11 mouse cellular contexts compared by ENCODE assay signal in genomic region chr5:125253448-125253847, GRCm38 (mm10).
"Had no signal": no experiment of that assay in that cellular context is flagged by ENCODE, and none has a peak within 500 bp of the region (broad histone marks: within the 10 kb centered on the region; RNA-seq: fewer than 3 reads in every experiment).

No protein-coding gene starts in this region.

- H3K4me3 ChIP-seq: midbrain, embryonic 10.5 days; midbrain, embryonic 12.5 days; neural tube, embryonic 12.5 days had no signal

- H3K27ac ChIP-seq: liver, embryonic 14.5 days; midbrain, embryonic 12.5 days; neural tube, embryonic 12.5 days had no signal

- H3K36me3 ChIP-seq: midbrain, embryonic 10.5 days; midbrain, embryonic 12.5 days; neural tube, embryonic 12.5 days had no signal

- H3K27me3 ChIP-seq: midbrain, embryonic 12.5 days; neural tube, embryonic 12.5 days had no signal

- H3K4me2 ChIP-seq: lung, embryonic 14.5 days; midbrain, embryonic 12.5 days; neural tube, embryonic 12.5 days had no signal

- ATAC-seq: midbrain, embryonic 16.5 days had no signal

- DNase-seq: midbrain, embryonic 14.5 days; right cerebral cortex, postnatal 14 days; thymus, adult 18-20 months; thymus, postnatal 14 days; thymus, postnatal 36 days had no signal
